Mouse (Mus musculus): ENCODE measurements around the gene Plcb1.

DNA sequence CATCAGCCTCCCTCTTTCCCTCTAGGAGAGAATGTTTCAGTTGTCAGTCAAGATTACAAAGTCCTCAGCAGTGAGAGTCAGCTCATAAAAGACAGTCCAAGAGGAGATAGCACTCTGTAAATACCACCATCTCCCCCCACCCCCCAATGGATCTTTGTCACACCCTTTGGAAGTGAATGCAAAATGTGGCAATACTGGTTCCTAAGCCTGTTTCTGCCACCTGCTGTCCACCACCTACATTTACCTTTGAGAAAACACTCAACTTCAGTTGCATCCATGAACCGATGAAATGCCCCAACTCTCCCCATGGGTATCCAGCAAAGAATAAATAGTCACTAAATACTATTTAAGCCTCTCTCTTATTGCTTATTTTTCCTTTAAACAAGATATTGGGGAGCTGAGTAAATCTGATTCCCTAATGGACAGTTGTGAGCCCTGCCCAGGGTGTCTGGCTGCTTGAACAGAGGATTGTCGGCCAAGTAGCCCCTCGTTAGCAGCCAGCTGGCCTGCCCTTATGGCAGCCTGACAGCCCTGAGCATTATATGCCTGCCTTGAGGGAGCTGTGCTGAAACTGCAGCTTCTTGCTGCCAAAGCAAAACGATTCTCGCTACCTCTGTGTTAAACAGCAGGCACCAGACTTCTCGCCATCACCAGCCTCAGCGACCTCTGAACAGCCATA, 537.5 kb downstream of the Plcb1 start:
- TF ChIP-seq MAFK (IDR thresholded peaks at IDR 0.05; ENCODE audit: insufficient read depth, low read depth, low read length): no peak
- TF ChIP-seq CHD2 (IDR thresholded peaks at IDR 0.05; ENCODE audit: low read depth, low read length): no peak
- TF ChIP-seq HCFC1 (IDR thresholded peaks at IDR 0.05; ENCODE audit: borderline replicate concordance, insufficient read depth, low read length): no peak
- TF ChIP-seq ZNF384 (IDR thresholded peaks at IDR 0.05; ENCODE audit: low read depth, low read length): no peak
- TF ChIP-seq ZC3H11A (IDR thresholded peaks at IDR 0.05; ENCODE audit: borderline replicate concordance, low read depth, low read length): no peak
